Mouse (Mus musculus): ENCODE measurements around the gene Fbrsl1.

Fbrsl1 gene

GRCm38 (mm10) chr5:110363822-110364545, 84.3 kb downstream of the Fbrsl1 start:
- no peak for DNase-seq (ENCODE audit: low spot score in 2 of 2)

- DNase-seq (ENCODE audit: low spot score in 2 of 2), result peak; percentile 35 to 61
Measured at GRCm38 (mm10) chr5:110363179-110363821, 85.0 kb downstream of the Fbrsl1 start.

GRCm38 (mm10) chr5:110362813-110363178, 85.5 kb downstream of the Fbrsl1 start:
- DNase-seq (ENCODE audit: low spot score in 2 of 2), result no peak

- DNase-seq (ENCODE audit: low spot score in 2 of 2), result no peak
Measured at GRCm38 (mm10) chr5:110361465-110361864, 86.8 kb downstream of the Fbrsl1 start.

- DNase-seq (ENCODE audit: low spot score in 2 of 2), result peak; percentile 56 to 81
Measured at GRCm38 (mm10) chr5:110357531-110358179, 90.6 kb downstream of the Fbrsl1 start.

GRCm38 (mm10) chr5:110354716-110355115, 93.6 kb downstream of the Fbrsl1 start:
- no peak for DNase-seq (ENCODE audit: low spot score in 2 of 2)

GRCm38 (mm10) chr5:110347006-110347405, 101.3 kb downstream of the Fbrsl1 start:
- DNase-seq (ENCODE audit: low spot score in 2 of 2), result no peak

GRCm38 (mm10) chr5:110345553-110345952, 102.8 kb downstream of the Fbrsl1 start:
- no peak for DNase-seq (ENCODE audit: low spot score in 2 of 2)

- no peak for DNase-seq (ENCODE audit: low spot score in 2 of 2)
Measured at GRCm38 (mm10) chr5:110344524-110344923, 103.8 kb downstream of the Fbrsl1 start, which contains the start of gene Lrcol1. Gene Lrcol1, plus strand, starts transcription at chr5:110344730.

GRCm38 (mm10) chr5:110342648-110343284, 105.5 kb downstream of the Fbrsl1 start, which contains the start of gene P2rx2:
Gene P2rx2, minus strand, starts transcription at chr5:110343212.
- DNase-seq (ENCODE audit: low spot score in 2 of 2), result no peak

GRCm38 (mm10) chr5:110338792-110339191, 109.5 kb downstream of the Fbrsl1 start:
- DNase-seq (ENCODE audit: low spot score in 2 of 2), result no peak

- no peak for DNase-seq (ENCODE audit: low spot score in 2 of 2)
Measured at GRCm38 (mm10) chr5:110330508-110330907, 117.8 kb downstream of the Fbrsl1 start.

- no peak for DNase-seq (ENCODE audit: low spot score in 2 of 2)
Measured at GRCm38 (mm10) chr5:110313127-110313526, 135.2 kb downstream of the Fbrsl1 start.

Measured in frontal cortex, postnatal 14 days (tissue).